Mouse (Mus musculus) liver, adult 2 months (tissue): ENCODE data around the gene Spcs2.

Source experiments
- CTCF ChIP-seq: fragments of 200-500 bp; IDR thresholded peaks from 2 replicates; pipeline ENCODE4 v1.5.1; 2011; ENCODE audit warnings: low read depth, low read length, control low read depth
- POLR2A ChIP-seq: fragments of 200-500 bp; IDR thresholded peaks from 2 replicates; pipeline ENCODE4 v1.6.1; 2011; ENCODE audit warnings: low read length, control low read depth; ENCODE audit not compliant: insufficient read depth; ENCODE audit errors: extremely low read depth

GRCm38 (mm10) chr7:99795192-99795981 lies 67.9 kb downstream of the Spcs2 start:
- TF ChIP-seq CTCF (no peak), POLR2A (no peak)
